Mouse (Mus musculus) urinary bladder, postnatal 36 days (tissue): Measurements from ENCODE around the gene Rce1.

ENCODE experiments used
- DNase-seq, 2 experiments: peaks; one replicate each; pipeline ENCODE4 v3.0.0; 2022; ENCODE audit warnings: low spot score in 2 of 2, mixed read lengths in 1 of 2

Rce1 gene

GRCm38 (mm10) chr19:4625179-4625828, at the start of gene Rce1:
TSS of gene Rce1 (minus strand) at chr19:4625641.
- DNase-seq, result peak; percentile 88 to 89

DNA sequence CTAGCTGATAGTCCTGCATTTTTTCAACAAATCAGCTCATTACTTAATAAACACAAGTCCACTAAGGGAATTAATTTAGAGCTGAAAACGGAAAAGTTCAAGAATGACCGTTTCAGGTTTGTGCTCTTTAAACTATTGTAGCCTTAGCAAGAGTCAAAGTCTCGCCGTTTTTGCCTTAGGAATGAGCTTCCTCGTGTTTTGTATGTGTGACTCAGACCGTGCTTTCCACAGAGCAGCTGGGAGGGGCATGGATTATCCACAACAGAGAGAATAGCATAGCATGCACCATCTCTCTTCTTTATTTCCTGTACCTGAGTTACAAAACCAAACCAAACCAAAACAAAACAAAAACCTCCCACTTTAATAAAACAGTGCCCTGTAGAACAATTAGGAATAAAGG, 47.0 kb upstream of the Rce1 start:
- DNase-seq, result no peak

DNA sequence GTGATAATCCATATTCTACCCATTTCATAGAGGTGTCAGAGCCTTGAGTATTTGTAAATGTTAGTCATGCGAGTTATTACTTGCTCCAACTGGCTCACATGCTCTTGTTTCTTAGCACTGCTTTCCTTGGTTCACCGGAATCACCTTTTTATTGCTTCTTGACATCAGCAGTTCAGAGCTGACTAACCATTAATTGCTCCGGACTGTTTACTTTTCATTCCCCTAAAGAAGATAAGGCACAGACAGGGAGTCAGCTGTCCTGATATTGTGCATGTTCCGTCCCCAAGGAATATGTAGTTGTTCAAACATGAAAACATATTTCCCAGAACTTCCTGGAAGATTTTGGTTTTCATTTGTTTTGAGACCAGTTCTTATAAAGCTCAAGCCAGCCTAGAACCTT, 45.3 kb upstream of the Rce1 start:
- DNase-seq, result no peak

- DNase-seq, result no peak
These were observed 41.4 kb upstream of the Rce1 start for GRCm38 (mm10) chr19:4666815-4667214.

DNA sequence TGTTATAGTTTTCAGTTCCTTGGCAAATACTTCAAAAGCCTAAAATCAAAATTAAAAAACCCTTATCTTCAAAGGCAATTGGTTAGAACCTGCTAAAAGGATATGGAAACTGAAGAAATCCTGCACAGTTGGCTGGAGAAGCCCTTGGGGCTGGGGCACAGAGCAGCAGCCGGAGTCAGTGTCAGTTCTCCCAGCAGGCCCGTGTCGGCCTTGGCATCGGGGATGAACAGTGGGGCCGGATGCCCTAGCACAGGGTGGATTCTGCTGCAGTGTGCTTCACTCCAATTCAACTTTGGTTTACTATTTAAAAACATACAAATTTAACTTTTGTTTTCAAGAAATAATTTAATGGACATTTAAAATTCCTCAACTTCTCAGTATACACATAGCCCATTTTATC, 32.7 kb upstream of the Rce1 start:
- DNase-seq, result no peak

DNA sequence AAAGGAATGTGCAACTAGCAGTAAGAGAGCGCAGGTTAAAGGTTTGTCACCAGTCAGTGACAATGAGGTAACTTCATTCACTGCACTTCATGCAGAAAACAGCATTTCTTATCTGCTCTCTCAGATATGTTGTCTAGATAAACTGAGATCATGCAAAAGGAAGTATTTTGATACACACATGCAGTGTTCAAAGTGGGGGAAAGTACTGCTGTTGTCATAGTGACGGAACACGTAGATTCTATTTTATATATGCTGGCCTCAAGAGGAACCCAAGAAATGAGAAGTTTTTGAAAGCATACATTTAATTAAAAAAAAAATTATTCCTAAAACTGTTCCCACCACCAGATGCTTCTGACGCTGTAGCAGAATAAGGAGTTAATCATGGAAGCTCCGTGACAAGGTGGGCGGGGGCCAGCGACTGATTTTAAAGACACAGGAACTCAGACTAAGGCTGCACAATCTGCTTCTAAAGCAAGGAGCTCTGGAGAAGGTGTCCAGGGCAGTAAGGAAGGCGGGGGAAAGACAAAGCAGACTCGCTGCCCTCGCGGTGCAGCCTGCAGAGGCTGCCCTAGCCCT, 21.6 kb upstream of the Rce1 start:
- DNase-seq, result no peak

- no peak for DNase-seq
These were observed 18.8 kb upstream of the Rce1 start for GRCm38 (mm10) chr19:4644271-4644670.

GRCm38 (mm10) chr19:4635986-4636385, 10.5 kb upstream of the Rce1 start:
- DNase-seq, result no peak

GRCm38 (mm10) chr19:4628819-4629218, 3.4 kb upstream of the Rce1 start:
- DNase-seq, result peak; percentile 60 to 63

GRCm38 (mm10) chr19:4625829-4626535, 541 bp upstream of the Rce1 start:
- DNase-seq, result no peak

- no peak for DNase-seq
These were observed 849 bp downstream of the Rce1 start for GRCm38 (mm10) chr19:4624406-4625178.

- DNase-seq, result no peak
These were observed 1.4 kb downstream of the Rce1 start for GRCm38 (mm10) chr19:4624006-4624405.

DNA sequence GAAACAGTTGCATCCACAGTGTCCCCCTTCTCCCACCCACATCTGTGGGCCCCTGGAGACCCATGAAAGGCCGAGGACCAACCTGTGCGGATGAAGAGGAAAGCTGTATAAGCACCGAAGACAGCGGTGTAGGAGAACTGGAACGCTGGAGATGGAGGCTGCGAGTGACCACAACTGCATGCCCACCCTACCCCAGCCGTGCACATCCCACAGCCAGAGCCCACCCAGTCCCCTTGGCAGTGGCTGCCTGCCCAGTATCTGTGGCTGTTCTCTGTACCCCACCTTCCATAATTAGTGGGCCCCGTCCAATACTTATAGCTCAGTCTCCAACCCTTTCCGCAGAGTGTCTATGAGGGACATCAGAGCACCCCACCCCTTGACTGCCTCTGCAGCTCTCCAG, 2.0 kb downstream of the Rce1 start:
- no peak for DNase-seq

GRCm38 (mm10) chr19:4622780-4623179, 2.7 kb downstream of the Rce1 start:
- DNase-seq, result no peak

DNA sequence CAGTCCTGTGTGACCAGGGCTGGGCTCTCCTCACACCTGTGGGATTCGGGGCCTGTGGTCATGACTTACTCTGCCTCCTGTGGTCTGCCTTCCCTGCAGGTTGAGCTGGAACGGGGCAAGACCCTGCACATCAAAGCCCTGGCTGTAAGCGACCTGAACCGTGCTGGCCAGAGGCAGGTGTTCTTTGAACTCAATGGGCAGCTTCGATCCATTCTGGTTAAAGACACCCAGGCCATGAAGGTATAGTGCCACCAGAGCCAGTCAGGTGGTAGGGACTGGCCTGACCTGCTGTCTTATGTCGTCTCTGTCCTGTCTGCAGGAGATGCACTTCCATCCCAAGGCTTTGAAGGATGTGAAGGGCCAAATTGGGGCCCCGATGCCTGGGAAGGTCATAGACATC, 4.7 kb downstream of the Rce1 start:
- DNase-seq, result no peak

DNA sequence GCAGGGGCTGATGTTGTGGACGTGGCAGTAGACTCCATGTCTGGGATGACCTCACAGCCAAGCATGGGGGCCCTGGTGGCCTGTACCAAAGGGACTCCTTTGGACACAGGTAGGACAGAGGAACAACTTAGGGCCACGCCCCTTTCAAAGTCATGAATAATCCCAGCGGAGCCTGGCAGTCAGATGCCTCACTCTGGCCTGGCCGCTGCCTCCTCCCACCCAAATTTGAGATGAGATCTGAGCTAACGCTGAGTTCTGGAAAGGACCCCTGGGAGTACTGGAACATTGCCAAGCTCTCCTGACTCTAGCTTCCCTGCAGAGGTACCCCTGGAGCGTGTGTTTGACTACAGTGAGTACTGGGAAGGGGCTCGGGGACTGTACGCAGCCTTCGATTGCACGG, 6.0 kb downstream of the Rce1 start:
- DNase-seq, result no peak

DNA sequence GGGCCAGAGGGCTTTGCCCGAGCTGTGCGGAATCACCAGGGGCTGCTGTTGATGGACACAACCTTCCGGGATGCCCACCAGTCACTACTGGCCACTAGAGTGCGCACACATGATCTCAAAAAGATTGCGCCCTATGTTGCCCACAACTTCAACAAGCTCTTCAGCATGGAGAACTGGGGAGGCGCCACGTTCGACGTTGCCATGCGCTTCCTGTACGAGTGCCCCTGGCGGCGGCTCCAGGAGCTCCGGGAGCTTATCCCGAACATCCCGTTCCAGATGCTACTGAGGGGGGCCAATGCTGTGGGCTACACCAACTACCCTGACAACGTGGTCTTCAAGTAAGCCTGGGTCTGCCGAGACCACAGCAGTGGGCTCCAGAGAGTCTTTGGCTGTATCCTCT, 7.3 kb downstream of the Rce1 start:
- DNase-seq, result no peak

GRCm38 (mm10) chr19:4616546-4616945, 8.9 kb downstream of the Rce1 start:
- no peak for DNase-seq

DNA sequence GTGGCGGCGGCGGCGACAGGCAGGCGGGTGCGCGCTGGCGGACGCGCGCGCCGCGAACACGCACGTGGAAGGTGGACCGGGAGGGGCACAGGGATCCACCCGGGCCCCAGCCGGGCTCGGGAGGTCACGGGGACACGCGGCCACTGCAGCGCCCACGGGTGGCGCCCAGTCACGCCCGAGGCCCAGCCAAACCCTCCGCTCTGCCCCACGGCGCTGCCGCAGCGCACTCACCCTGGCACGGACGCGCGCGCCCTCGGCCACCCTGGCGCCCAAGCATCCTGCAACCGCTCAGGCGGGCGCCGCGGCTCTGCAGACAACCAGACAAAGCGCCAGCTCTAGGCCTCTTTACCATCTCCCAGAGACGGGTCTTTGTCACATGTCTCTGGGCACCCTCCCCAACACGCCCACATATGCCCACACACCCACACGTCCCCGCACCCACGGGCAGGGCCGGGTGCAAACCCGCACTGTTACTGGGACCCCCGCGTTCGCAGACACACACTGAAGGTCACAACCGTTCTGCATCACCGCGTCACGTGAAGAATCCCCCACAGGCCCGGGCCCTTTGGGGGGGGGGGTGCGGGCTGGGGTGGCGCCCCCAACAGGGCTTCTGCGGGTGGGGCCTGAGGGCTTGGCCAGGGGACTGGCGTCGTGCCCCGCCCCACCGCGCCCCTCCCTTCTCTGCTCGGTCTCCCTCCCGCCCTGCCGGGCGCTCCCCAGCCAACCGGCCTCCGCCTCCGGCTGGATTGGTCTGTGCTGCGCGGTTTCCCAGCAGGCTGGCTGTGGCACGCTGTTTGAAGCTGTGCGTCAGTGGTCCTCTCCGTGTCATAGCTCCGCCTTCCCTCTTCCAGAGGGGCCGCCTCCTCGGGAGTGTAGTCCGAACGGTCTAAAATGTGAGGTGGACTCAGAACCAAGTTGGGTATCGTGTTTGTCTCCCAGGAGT, 10.0 kb downstream of the Rce1 start, which contains the start of gene Lrfn4:
TSS of gene Lrfn4 (minus strand) at position 517 of the 943 bp plus-strand sequence.
- peak; percentile 52 to 77 for DNase-seq

DNA sequence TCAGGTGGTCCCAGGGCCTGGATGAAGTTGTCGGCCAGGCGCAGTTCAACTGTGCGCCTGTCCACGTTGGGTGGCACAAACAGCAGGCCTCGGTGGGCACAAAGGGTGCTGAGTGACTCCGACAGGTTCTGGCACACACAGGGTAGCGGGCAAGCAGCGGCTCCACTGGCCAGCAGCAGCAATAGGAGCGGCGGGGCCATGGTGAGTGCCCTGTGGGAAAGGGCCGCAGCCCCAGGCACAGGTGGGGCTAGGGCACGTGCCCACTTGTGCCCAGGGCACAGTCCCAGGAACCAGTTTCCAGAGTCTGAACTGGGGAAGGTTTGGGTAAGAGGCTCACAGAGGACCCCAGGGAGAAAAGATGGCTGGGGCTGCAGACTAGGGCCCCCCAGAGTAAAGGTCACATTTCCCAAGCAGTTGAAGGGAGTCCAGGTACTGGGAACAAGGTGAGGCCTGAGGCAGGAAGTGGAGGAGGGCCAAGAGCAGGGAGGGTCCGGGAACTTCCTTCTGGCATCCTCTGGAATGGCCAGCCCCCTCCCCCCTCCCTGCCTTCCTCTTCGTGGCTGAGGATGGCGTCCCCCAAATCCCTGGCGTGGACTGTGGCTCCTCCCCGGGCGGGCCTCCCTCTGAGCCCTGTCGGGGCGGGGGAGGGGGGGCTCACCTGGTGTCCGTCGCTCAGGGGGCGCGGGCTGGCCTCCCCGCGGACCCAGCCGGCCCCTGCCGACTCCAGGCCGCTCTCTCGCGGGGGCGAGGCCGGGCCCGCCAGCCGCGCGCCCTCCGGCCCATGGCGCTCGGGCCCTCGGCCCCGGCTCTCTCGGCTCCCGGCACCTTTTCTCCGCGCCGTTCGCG, 10.9 kb downstream of the Rce1 start:
- DNase-seq, result no peak
